Mouse (Mus musculus) cortical plate, adult 2 months (tissue): ENCODE measurements at regions not wholly inside any gene's neighbourhood (a gene's known extent, or its start where the extent isn't known, plus 50 kb on each side); places are given as distances from the start of the nearest gene placed in this dataset.

Experiments used
- CTCF ChIP-seq: fragments of 200-500 bp; IDR thresholded peaks from 2 replicates; pipeline ENCODE4 v1.5.1; 2011; ENCODE audit warnings: mild to moderate bottlenecking, control low read depth, low read length; ENCODE audit not compliant: insufficient read depth; ENCODE audit errors: extremely low read depth
- POLR2A ChIP-seq: fragments of 200-500 bp; IDR thresholded peaks from 2 replicates; pipeline ENCODE4 v1.6.1; 2011; ENCODE audit warnings: mild to moderate bottlenecking, low read length, control low read depth; ENCODE audit not compliant: insufficient read depth; ENCODE audit errors: extremely low read depth

DNA sequence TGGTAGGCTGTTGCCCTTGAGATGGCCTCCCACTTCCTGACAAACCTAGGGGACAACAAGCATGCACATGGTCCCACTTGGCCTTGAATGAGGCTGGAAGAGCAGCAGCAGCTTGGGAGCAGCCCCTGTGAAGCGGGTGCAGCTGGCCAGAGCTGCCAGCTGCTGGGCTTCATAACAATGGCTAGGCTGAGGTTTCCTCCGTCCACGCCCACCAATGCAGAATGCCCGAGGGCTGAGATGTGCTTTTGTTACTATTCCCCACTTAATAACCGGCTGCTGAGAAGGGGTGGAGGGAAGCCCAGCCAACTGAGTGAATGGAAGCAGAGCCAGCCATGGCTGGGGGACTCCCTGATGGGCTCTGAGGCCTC is 202.1 kb downstream of the Sox11 start:
- TF ChIP-seq CTCF (no peak), POLR2A (no peak)
